Mouse (Mus musculus): ENCODE data around the gene Ppp4r3b.
A peak's percentile ranks its signal among the peaks of the same experiment; 100 is the strongest.

Gene Ppp4r3b

DNA sequence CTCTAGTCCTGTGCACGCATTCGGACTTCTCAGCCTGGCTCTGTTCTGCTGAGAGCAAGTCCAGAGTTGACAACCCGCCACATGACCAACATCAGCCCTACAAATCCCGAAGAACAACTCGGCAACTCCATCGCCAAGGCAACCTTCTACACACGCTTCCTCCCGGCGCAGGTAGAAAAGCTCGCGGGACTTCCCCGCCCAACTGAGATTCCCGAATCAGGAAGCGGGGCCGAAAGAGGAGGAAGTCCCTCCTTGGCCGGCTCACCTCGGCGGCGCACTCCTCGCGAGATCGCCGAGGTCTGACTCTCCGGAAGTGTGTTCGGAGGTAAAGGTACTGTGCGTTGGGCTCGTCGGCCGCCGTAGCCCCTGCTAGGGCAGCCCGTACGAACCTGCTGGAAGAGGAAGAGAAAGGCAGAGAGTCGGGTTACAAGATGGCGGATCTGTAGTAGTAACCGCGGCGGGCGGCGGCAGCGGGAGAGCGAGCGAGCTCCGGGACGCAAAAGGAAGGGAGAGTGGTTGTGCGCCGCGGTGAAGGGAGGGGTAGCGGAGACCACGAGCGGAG, at the start of gene Ppp4r3b:
Ppp4r3b (plus strand) TSS at position 328 of the 562 bp plus-strand sequence.
- peak; percentile 95 for DNase-seq (ENCODE audit: low spot score)

DNA sequence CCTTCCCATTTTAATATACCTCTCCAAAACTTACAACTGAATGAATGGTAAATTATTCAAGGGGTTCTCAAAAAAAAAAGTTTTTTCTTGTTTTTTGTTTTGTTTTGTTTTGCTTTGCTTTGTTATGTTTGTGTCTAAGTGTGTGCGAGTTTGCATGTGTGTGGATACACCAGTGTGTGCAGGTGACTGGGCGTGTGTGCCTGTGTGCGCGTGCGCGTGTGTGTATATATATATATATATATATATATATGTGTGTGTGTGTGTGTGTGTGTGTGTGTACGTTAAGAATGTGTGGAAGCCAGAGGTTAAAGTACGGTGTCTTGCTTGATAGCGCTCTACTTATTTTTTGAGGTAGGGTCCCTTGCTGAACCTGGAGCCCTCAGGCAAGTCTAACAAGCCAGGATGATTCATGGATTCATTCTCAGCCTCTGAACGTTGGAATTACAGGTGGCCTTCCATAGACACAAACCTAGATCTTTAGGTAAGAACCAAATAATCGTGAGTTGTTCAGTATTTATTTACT, 42.8 kb upstream of the Ppp4r3b start:
- DNase-seq (ENCODE audit: low spot score): no peak

- DNase-seq (ENCODE audit: low spot score): peak; percentile 94
These were observed 42.0 kb upstream of the Ppp4r3b start, which contains the start of gene Pnpt1 for GRCm38 (mm10) chr11:29130385-29131355. TSS of gene Pnpt1 (plus strand) at chr11:29130744.

DNA sequence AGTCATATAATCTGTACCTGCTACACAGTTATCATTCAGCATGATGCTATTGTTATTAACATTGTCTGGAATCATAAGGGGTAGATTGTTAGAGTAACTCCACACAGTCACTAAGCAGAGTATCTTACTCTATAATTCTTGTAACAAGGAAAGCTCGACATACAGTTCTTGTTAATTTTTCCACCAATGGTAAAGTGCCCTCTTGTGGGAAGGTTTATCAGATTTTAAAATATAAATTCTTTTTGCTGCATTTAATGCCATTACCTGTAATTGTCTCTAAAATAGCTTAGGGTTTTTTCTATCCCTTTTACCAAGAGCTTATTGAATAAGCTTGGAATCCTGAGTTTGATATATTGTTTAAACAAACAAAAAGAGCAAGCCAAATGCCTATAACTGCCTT, 32.0 kb upstream of the Ppp4r3b start:
- DNase-seq (ENCODE audit: low spot score): no peak

GRCm38 (mm10) chr11:29148901-29149300, 23.8 kb upstream of the Ppp4r3b start:
- no peak for DNase-seq (ENCODE audit: low spot score)

DNA sequence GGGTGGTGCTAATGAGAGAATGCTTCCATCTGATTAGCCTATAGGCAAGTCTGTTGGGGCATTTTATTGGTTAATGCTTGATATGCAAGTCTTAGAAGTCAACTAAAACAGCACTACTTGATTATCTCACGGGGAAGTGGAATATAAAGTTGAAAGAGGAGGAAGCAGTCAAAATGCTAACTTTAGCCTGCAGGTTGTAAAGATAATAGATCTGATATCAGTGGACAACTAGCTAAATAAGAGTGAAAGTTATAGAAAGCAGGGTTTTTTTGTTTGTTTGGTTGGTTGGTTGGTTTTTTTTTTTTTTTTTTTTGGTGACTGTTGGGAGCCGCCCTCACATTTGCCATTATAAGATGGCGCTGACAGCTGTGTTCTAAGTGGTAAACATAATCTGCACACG, 9.1 kb upstream of the Ppp4r3b start:
- DNase-seq (ENCODE audit: low spot score): no peak

GRCm38 (mm10) chr11:29171959-29172391, 715 bp upstream of the Ppp4r3b start:
- DNase-seq (ENCODE audit: low spot score): peak; percentile 59

DNA sequence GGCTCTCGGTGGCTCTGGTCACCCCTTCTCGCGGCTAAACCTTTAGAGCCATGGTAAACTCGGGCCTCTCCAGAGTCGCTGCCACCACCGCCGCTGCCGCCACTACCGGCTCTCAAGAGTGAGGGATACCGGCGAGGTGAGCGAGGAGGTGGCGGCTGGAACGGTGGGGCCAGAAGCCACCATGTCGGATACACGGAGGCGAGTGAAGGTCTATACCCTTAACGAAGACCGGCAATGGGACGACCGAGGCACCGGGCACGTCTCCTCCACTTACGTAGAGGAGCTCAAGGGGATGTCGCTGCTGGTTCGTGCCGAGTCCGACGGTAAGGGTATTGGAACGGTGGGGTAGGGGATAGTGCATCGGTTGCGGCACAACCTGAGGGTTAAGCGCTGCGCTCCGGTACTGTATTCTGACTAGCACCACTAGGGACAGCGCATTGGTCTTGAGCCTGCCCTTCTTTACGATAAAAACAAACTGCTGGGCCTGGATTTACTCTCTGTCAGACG, 488 bp downstream of the Ppp4r3b start:
- peak; percentile 72 for DNase-seq (ENCODE audit: low spot score)

GRCm38 (mm10) chr11:29173706-29174436, 1.2 kb downstream of the Ppp4r3b start:
- no peak for DNase-seq (ENCODE audit: low spot score)

GRCm38 (mm10) chr11:29179319-29179718, 6.6 kb downstream of the Ppp4r3b start:
- no peak for DNase-seq (ENCODE audit: low spot score)

DNA sequence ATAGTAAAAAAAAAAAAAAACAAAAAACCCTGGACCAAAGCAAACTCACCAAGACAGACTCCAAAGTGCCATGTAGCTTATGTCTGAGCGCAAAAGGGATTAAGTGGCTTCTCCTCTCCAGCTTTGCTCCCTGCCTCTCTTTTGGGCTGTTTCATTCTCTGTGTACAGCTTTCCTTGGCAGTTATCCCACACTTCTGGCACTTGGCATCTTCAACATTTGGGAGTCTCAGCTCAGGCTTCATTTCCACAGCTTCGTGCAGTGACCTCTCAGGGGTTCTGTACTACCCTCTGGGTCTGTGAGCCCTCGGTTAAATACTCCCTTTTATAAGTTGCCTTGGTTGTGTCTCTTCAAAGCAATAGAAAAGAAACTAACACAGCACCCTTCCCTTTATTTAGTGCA, 8.0 kb downstream of the Ppp4r3b start:
- no peak for DNase-seq (ENCODE audit: low spot score)

GRCm38 (mm10) chr11:29181751-29182150, 9.1 kb downstream of the Ppp4r3b start:
- DNase-seq (ENCODE audit: low spot score): no peak

- no peak for DNase-seq (ENCODE audit: low spot score)
These were observed 16.3 kb downstream of the Ppp4r3b start for GRCm38 (mm10) chr11:29188981-29189380.

GRCm38 (mm10) chr11:29203653-29204052, 31.0 kb downstream of the Ppp4r3b start:
- DNase-seq (ENCODE audit: low spot score): no peak

- no peak for DNase-seq (ENCODE audit: low spot score)
These were observed 37.1 kb downstream of the Ppp4r3b start for GRCm38 (mm10) chr11:29209774-29210173.

- no peak for DNase-seq (ENCODE audit: low spot score)
These were observed 43.5 kb downstream of the Ppp4r3b start for GRCm38 (mm10) chr11:29216196-29216595.

GRCm38 (mm10) chr11:29219055-29219454, 46.4 kb downstream of the Ppp4r3b start:
- DNase-seq (ENCODE audit: low spot score): no peak

GRCm38 (mm10) chr11:29222310-29222709, 49.6 kb downstream of the Ppp4r3b start:
- DNase-seq (ENCODE audit: low spot score): no peak

DNA sequence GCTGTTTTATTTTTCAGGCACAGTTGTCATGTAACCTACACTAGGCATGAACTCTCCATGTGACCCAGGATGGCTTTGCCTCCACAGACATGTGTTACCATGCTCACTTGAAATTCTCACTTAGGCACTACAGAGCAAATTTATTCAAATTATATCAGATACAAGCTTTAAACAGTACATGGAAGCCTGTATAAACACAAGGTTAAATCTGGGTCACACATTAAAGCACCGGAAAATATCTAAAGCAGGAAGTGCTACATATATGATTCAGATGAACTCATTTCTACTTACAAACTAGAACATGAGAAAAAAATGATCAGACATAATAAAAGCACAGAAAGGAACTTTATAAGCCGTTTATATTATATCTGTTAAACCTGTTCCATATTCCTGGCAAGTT, 52.1 kb downstream of the Ppp4r3b start:
- no peak for DNase-seq (ENCODE audit: low spot score)

- DNase-seq (ENCODE audit: low spot score): no peak
These were observed 56.3 kb downstream of the Ppp4r3b start for GRCm38 (mm10) chr11:29228957-29229356.

DNA sequence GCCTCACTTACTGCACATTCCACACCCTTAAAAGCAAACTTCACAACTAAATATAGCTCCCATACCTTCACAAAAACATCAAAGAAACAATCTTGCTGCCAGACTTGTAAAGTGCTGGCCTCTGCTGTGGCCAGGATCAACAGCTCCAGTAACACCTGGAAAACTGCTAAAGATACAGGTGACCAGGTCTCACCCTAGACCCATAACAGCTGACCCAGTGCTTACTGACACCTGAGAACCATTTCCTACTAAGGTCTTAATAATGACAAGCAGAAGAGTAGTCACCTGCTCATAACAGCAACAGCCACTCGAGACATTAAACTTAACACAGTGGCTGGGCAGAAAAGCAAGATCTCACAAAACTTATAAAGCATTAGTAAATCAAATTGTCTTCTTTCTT, 60.9 kb downstream of the Ppp4r3b start:
- DNase-seq (ENCODE audit: low spot score): no peak

DNA sequence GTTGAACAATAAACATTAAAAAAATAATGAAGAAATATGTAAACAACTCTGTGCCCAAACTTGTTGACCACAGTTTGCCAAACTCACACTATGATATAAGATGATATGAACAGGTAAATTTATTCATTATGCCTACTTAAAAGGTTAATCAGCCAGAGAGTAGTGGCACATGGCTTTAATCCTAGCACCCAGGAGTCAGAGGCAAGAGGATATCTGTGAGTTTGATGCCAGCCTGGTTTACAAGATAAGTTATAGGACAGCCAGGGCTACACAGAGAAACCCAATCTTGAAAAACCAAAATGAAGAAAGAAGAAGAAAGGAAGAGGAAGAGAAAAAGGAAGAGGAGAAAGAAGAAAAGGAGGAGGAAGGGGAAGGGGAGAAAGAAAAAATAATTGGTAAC, 64.7 kb downstream of the Ppp4r3b start:
- no peak for DNase-seq (ENCODE audit: low spot score)
